Mouse (Mus musculus): ENCODE measurements around the gene Bdnf.

GRCm38 (mm10) chr2:109748815-109749214, 74.3 kb downstream of the Bdnf start:
- TF ChIP-seq POLR2A (IDR thresholded peaks at IDR 0.05; ENCODE audit: insufficient read depth, low read length), result no peak
- TF ChIP-seq EP300 (IDR thresholded peaks at IDR 0.05; ENCODE audit: insufficient read depth, low read depth, low read length), result no peak
